In the genomic region with DNA sequence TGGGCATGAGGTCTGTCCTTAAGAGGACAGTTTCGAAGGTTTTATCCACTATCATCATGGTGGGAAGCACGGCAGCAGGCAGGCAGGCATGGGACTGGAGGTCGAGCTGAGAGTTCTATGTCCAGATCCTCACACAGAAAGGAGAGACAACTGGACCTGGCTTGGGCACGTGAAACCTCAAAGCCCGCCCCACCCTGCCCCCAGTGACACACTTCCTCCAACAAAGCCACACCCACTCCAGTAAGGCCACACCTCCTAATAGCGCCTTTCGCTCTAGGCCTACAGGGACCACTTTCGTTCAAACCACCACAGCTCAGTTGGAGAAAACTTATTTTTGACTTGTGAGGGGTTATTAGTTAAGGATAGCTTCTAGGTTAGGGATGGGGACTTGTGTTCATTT, we compare ENCODE assay signal across 16 mouse cellular contexts.
"Had no signal": no experiment of that assay in that cellular context is flagged by ENCODE, and none has a peak within 500 bp of the region (broad histone marks: within the 10 kb centered on the region; RNA-seq: fewer than 3 reads in every experiment).

No protein-coding gene starts in this region.

- DNase-seq: kidney, adult 11 months; kidney, adult 8-10 months; kidney, postnatal 10 days; kidney, postnatal 4 days; layer of hippocampus, adult 9-11 months; liver, embryonic 13.5 days; lung, embryonic 14.5 days; right cerebral cortex, adult 18-20 months; right cerebral cortex, postnatal 14 days; right cerebral cortex, postnatal 4 days; thymus, adult 2 months; thymus, postnatal 25 days had no signal

- H3K4me1 ChIP-seq: kidney, embryonic 15.5 days; liver, embryonic 13.5 days; midbrain, embryonic 13.5 days had no signal

- H3K36me3 ChIP-seq: kidney, embryonic 15.5 days; liver, embryonic 13.5 days; midbrain, embryonic 13.5 days had no signal

- H3K4me3 ChIP-seq: kidney, embryonic 15.5 days; liver, embryonic 13.5 days; midbrain, embryonic 13.5 days had no signal

- H3K27ac ChIP-seq: kidney, embryonic 15.5 days; liver, embryonic 13.5 days; macrophage; midbrain, embryonic 13.5 days; stomach, postnatal 0 days had no signal

- H3K27me3 ChIP-seq: kidney, embryonic 15.5 days; liver, embryonic 13.5 days; midbrain, embryonic 13.5 days had no signal
